Mouse (Mus musculus): ENCODE results near the gene Olfr740. TPM values are rescaled to one million over a fixed set of nuclear protein-coding genes. Genes with fewer than 3 reads are reported as not detected.

Olfr740 gene
- polyA plus RNA-seq (2012; rRNA removed) = not detected in 2 replicates

DNA sequence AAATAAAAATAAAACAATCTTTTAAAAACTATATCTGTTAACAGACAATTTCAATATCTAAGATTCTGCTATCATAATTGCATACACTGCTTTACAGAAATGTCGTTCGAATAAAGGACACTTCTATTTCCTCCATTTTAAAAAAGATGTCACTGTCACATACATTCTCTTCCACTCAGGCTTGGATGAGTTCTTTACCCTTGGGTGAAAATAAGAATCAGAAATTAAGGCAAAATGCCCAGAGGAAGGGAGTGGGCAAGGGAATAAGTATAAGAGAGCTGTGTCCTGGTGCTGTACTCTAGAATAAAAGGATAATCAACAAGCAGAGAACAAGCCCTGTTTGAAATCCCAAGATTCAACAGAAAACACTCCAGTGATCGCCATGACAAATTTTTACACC is at the start of gene Olfr740:
Gene Olfr740 (plus strand): TSS at position 301 of the 400 bp plus-strand sequence.
- H3K4me1 ChIP-seq (ENCODE audit: control insufficient read depth, insufficient read depth, low read length) = no peaks in the 10 kb centered on the region
- H3K27ac ChIP-seq (ENCODE audit: insufficient read depth, low read length) = no peak within 1 kb of the TSS
- no peak within 1 kb of the TSS for H3K4me3 ChIP-seq (ENCODE audit: insufficient read depth, low read length)
- TF ChIP-seq POLR2A (IDR thresholded peaks at IDR 0.05; ENCODE audit: extremely low read depth, insufficient read depth, low read length) = no peak
- TF ChIP-seq CTCF (IDR thresholded peaks at IDR 0.05; ENCODE audit: extremely low read depth, insufficient read depth, low read length) = no peak

DNA sequence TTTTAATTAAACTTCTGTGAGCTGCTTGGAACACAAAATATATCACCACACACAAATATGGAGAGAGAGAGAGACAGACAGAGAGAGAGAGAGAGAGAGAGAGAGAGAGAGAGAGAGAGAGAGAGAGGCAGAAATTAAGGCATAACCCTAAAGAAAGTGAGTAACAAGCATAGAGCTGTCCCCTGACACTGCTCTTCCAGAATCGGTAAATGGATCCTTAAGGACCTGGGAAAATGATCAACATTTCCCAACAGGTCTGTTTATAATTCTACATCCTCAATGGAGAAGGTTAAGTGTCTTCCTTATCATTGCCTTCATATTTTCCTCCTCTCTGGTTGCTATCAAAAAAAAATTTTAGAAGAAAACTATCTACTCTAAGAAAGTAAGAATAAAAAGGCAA is 38.1 kb upstream of the Olfr740 start, which contains the start of gene Olfr738:
Gene Olfr738 (plus strand): TSS at position 301 of the 400 bp plus-strand sequence.
- Histone ChIP-seq H3K27ac (ENCODE audit: insufficient read depth, low read length) (no peak within 1 kb of the TSS), H3K4me1 (ENCODE audit: control insufficient read depth, insufficient read depth, low read length) (no peaks in the 10 kb centered on the region), H3K4me3 (ENCODE audit: insufficient read depth, low read length) (no peak within 1 kb of the TSS)
- no peak for TF ChIP-seq CTCF (IDR thresholded peaks at IDR 0.05; ENCODE audit: extremely low read depth, insufficient read depth, low read length)
- no peak for TF ChIP-seq POLR2A (IDR thresholded peaks at IDR 0.05; ENCODE audit: extremely low read depth, insufficient read depth, low read length)

DNA sequence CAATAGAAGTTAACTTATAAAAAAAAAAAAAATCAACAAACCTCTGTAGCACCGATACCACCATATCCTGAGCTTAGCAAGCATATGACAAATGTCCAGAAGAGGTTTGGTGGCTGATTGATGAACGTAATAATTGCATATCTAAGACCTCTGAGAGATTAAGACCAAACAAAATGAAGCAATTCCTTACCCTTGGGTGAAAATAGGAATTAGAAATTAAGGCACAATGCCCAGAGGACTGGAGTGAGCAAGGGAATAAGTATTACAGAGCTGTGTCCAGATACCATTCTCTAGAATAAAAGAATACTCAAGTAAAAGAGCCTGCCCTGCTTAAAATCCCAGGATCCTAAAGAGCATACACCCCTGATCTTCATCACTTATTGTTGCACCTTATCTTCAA is 27.0 kb upstream of the Olfr740 start, which contains the start of gene Olfr739:
Gene Olfr739 (plus strand): TSS at position 301 of the 400 bp plus-strand sequence.
- Histone ChIP-seq H3K27ac (ENCODE audit: insufficient read depth, low read length) (no peak within 1 kb of the TSS), H3K4me3 (ENCODE audit: insufficient read depth, low read length) (no peak within 1 kb of the TSS), H3K4me1 (ENCODE audit: control insufficient read depth, insufficient read depth, low read length) (no peaks in the 10 kb centered on the region)
- TF ChIP-seq CTCF (IDR thresholded peaks at IDR 0.05; ENCODE audit: extremely low read depth, insufficient read depth, low read length) (no peak), POLR2A (IDR thresholded peaks at IDR 0.05; ENCODE audit: extremely low read depth, insufficient read depth, low read length) (no peak)

DNA sequence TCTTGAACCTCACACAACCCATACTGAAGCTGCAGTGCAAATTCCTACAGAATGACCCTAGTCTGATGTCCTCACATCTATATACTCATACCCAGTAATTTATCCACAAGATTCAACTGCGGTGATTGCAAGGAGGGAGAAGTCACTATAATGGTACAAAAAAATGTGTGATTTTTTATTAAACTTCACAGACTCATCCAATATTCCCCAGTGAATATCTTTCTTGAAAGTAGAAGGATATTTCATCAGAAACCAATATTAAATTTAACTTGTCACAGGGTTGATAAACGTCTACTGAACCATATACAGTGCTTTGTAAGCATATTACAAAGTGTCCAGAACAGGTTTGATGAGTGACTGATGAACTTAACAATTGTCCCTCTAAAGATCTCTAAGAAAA is 27.1 kb downstream of the Olfr740 start, which contains the start of gene Olfr741:
Gene Olfr741 (plus strand): TSS at position 301 of the 400 bp plus-strand sequence.
- TF ChIP-seq POLR2A (IDR thresholded peaks at IDR 0.05; ENCODE audit: extremely low read depth, insufficient read depth, low read length) = no peak
- TF ChIP-seq CTCF (IDR thresholded peaks at IDR 0.05; ENCODE audit: extremely low read depth, insufficient read depth, low read length) = no peak
- Histone ChIP-seq H3K4me1 (ENCODE audit: control insufficient read depth, insufficient read depth, low read length) (no peaks in the 10 kb centered on the region), H3K27ac (ENCODE audit: insufficient read depth, low read length) (no peak within 1 kb of the TSS), H3K4me3 (ENCODE audit: insufficient read depth, low read length) (no peak within 1 kb of the TSS)

DNA sequence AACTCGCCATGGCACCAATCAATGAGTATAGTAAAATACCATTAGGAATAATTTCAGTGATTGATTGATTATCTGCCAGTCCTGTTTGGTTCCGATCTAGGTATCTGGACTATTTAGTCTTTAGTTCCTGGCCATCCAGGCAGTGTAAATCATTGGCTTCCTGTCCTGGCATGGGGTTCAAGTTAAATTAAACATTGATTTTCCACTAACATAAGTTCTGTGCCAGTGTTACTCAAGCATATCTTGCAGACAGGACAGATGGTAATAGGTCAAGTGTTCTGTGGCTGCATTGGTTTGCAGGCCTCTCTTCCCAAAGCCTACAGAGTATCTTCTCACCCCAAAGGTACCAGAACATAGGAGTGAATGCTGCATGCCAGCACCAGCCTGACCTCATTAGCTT is 33.1 kb downstream of the Olfr740 start:
- H3K27ac ChIP-seq (ENCODE audit: insufficient read depth, low read length) = no peak overlapping the region
- no peaks in the 10 kb centered on the region for H3K4me1 ChIP-seq (ENCODE audit: control insufficient read depth, insufficient read depth, low read length)
- no peak overlapping the region for H3K4me3 ChIP-seq (ENCODE audit: insufficient read depth, low read length)
- TF ChIP-seq POLR2A (IDR thresholded peaks at IDR 0.05; ENCODE audit: extremely low read depth, insufficient read depth, low read length) (no peak), CTCF (IDR thresholded peaks at IDR 0.05; ENCODE audit: extremely low read depth, insufficient read depth, low read length) (no peak)

DNA sequence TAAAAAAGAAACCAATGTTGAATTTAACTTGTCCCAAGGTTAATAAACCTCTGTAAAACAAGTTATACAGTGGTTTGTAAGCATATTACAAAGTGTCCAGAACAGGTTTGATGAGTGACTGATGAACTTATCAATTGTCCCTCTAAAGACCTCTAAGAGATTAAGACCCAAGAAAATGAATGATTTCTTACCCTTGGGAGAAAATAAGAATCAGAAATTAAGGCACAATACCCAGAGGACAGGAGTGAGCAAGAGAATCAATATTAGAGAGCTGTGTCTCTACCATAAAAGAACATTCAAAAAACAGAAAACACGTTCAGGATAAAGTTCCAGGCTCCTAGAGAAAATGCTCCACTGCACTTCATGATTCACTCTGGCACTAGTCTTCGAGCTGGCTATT is 58.0 kb downstream of the Olfr740 start, which contains the start of gene Olfr742:
Gene Olfr742 (plus strand): TSS at position 301 of the 400 bp plus-strand sequence.
- H3K27ac ChIP-seq (ENCODE audit: insufficient read depth, low read length) = no peak within 1 kb of the TSS
- TF ChIP-seq CTCF (IDR thresholded peaks at IDR 0.05; ENCODE audit: extremely low read depth, insufficient read depth, low read length) (no peak), POLR2A (IDR thresholded peaks at IDR 0.05; ENCODE audit: extremely low read depth, insufficient read depth, low read length) (no peak)
- no peak within 1 kb of the TSS for H3K4me3 ChIP-seq (ENCODE audit: insufficient read depth, low read length)
- no peaks in the 10 kb centered on the region for H3K4me1 ChIP-seq (ENCODE audit: control insufficient read depth, insufficient read depth, low read length)

Other genes with a start within 250 kb of the Olfr740 start
- gene Olfr731, start 203.7 kb upstream of the Olfr740 start, polyA plus RNA-seq (2012; rRNA removed) = not detected in 2 replicates
- gene Olfr732, start 161.3 kb upstream of the Olfr740 start, polyA plus RNA-seq (2012; rRNA removed) = not detected in 2 replicates
- not detected in 2 replicates for gene Olfr733, start 144.0 kb upstream of the Olfr740 start, polyA plus RNA-seq (2012; rRNA removed)
- gene Olfr734, start 118.8 kb upstream of the Olfr740 start, polyA plus RNA-seq (2012; rRNA removed) = not detected in 2 replicates
- gene Olfr735, start 96.7 kb upstream of the Olfr740 start, polyA plus RNA-seq (2012; rRNA removed) = not detected in 2 replicates
- not detected in 2 replicates for gene Tlr11, start 87.6 kb upstream of the Olfr740 start, polyA plus RNA-seq (2012; rRNA removed)
- gene Olfr736, start 64.4 kb upstream of the Olfr740 start, polyA plus RNA-seq (2012; rRNA removed) = not detected in 2 replicates
- not detected in 2 replicates for gene Olfr738, start 38.0 kb upstream of the Olfr740 start, polyA plus RNA-seq (2012; rRNA removed)
- gene Olfr739, start 26.9 kb upstream of the Olfr740 start, polyA plus RNA-seq (2012; rRNA removed) = not detected in 2 replicates
- not detected in 2 replicates for gene Olfr741, start 27.2 kb downstream of the Olfr740 start, polyA plus RNA-seq (2012; rRNA removed)
- not detected in 2 replicates for gene Olfr742, start 58.1 kb downstream of the Olfr740 start, polyA plus RNA-seq (2012; rRNA removed)
- not detected in 2 replicates for gene Olfr743, start 76.3 kb downstream of the Olfr740 start, polyA plus RNA-seq (2012; rRNA removed)
- gene Olfr744, start 169.3 kb downstream of the Olfr740 start, polyA plus RNA-seq (2012; rRNA removed) = not detected in 2 replicates
- not detected in 2 replicates for gene Olfr745, start 193.8 kb downstream of the Olfr740 start, polyA plus RNA-seq (2012; rRNA removed)
- not detected in 2 replicates for gene Olfr746, start 201.5 kb downstream of the Olfr740 start, polyA plus RNA-seq (2012; rRNA removed)
- gene Olfr747, start 247.7 kb downstream of the Olfr740 start, polyA plus RNA-seq (2012; rRNA removed) = not detected in 2 replicates